Mouse (Mus musculus) cortical plate, adult 2 months (tissue): Measurements from ENCODE around the gene Mtg1.

ENCODE experiments used
- CTCF ChIP-seq: fragments of 200-500 bp; IDR thresholded peaks from 2 replicates; pipeline ENCODE4 v1.5.1; 2011; ENCODE audit warnings: mild to moderate bottlenecking, control low read depth, low read length; ENCODE audit not compliant: insufficient read depth; ENCODE audit errors: extremely low read depth
- POLR2A ChIP-seq: fragments of 200-500 bp; IDR thresholded peaks from 2 replicates; pipeline ENCODE4 v1.6.1; 2011; ENCODE audit warnings: mild to moderate bottlenecking, low read length, control low read depth; ENCODE audit not compliant: insufficient read depth; ENCODE audit errors: extremely low read depth

GRCm38 (mm10) chr7:140111943-140112342 is 25.4 kb upstream of the Mtg1 start:
- no peak for TF ChIP-seq CTCF
- TF ChIP-seq POLR2A, result no peak
